Mouse (Mus musculus): Measurements from ENCODE around the gene Morc4. TPM values are rescaled to one million over a fixed set of nuclear protein-coding genes. Genes with fewer than 3 reads are reported as not detected.

Gene Morc4
- polyA plus RNA-seq (2015; fragmentation: Nextera tagmentation; extraction: Ambion mirVana) = 13.6 and 13.9 TPM in 2 replicates

DNA sequence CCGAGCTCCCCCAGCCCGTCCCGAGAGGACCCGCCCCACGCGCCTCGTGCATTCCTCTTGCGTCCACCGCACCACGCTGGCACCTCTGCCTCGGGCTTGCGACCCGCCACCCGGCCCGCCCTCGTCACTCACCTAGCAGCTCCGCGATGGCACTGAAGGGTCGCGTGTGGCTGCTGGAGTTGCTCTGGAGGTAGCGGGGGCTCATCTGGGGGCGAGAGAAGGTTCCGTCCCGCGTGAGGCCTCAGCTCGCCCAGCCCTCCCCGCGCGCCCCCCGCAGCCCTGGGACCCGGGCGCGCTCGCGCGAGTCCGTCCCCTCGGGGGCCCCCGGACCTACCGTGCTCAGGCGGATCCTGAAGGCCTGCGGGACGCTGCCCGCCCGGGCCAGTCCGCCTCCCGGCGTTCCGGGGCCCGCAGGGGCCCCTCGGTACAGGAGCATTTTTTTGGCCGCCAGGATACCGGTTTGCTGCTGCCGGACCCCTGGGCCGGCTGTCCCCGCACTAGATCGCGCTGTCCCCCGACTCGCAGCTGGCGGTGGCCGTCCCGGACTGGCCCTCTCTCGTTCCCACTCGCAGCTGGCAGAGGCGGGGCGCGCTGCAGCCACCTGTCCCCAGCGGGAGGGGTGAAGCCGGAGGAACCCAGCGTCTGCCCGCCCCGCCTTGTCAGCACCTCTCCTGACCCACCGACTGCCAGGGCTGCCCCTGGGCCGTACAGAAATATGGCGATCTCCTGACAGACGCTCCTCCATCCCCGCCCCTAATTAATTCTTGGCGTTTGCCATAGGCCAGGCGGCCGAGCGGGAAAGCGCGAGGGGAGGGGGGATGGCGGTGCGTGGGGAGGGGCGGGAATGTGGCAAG is at the start of gene Morc4:
Gene Morc4, minus strand, starts transcription at position 740 of the 854 bp plus-strand sequence.
- WGBS = 17% methylated on average over 47 of the region's 87 CpGs
- peak within 1 kb of the TSS; percentile 73 for H3K9ac ChIP-seq (ENCODE audit: low read length)
- H3K9me3 ChIP-seq (ENCODE audit: control insufficient read depth, low read length) = no peaks in the 10 kb centered on the region
- peak within 1 kb of the TSS; percentile 17; the same call in 1 of the 2 replicates for H3K27ac ChIP-seq (ENCODE audit: low read length)
- no peaks in the 10 kb centered on the region for H3K36me3 ChIP-seq (ENCODE audit: control insufficient read depth, insufficient read depth, low read length)
- peak; percentile 96 for ATAC-seq (ENCODE audit: low read depth)
- H3K4me1 ChIP-seq (replicated peaks; ENCODE audit: control insufficient read depth, insufficient read depth, low read length) = no peaks in the 10 kb centered on the region
- H3K4me2 ChIP-seq (ENCODE audit: low read depth, low read length) = peak within 1 kb of the TSS; percentile 66
- peak within 1 kb of the TSS; percentile 65 for H3K4me3 ChIP-seq (ENCODE audit: low read length)
- no peaks in the 10 kb centered on the region for H3K27me3 ChIP-seq (ENCODE audit: control insufficient read depth, insufficient read depth, low read depth, low read length)

DNA sequence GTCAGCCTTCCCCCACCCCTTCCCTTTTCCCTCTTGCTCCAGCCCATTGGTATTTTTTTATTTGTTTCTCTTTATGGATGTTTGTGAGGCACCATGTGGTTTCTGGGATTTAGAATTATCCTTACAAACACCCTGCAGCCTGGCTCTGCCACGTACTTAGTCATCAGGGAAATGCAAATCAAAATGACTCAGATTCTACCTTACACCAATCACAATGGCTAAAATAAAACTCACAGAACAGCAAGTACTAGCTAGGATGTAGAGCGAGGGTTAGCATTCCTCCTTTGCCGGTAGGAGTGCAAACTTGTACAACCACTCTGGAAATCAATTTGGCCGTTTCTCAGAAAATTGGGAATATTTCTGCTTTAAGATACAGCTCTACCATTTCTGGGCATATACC is 49.1 kb upstream of the Morc4 start:
- H3K36me3 ChIP-seq (ENCODE audit: control insufficient read depth, insufficient read depth, low read length) = no peaks in the 10 kb centered on the region
- H3K27ac ChIP-seq (ENCODE audit: low read length) = no peak overlapping the region
- H3K27me3 ChIP-seq (ENCODE audit: control insufficient read depth, insufficient read depth, low read depth, low read length) = no peaks in the 10 kb centered on the region
- no peak overlapping the region for H3K9ac ChIP-seq (ENCODE audit: low read length)
- no peaks in the 10 kb centered on the region for H3K4me1 ChIP-seq (replicated peaks; ENCODE audit: control insufficient read depth, insufficient read depth, low read length)
- no peak overlapping the region for H3K4me3 ChIP-seq (ENCODE audit: low read length)
- ATAC-seq (ENCODE audit: low read depth) = no peak
- 86% methylated on average over 4 of the region's 4 CpGs for WGBS
- no peak overlapping the region for H3K4me2 ChIP-seq (ENCODE audit: low read depth, low read length)
- H3K9me3 ChIP-seq (ENCODE audit: control insufficient read depth, low read length) = no peaks in the 10 kb centered on the region

DNA sequence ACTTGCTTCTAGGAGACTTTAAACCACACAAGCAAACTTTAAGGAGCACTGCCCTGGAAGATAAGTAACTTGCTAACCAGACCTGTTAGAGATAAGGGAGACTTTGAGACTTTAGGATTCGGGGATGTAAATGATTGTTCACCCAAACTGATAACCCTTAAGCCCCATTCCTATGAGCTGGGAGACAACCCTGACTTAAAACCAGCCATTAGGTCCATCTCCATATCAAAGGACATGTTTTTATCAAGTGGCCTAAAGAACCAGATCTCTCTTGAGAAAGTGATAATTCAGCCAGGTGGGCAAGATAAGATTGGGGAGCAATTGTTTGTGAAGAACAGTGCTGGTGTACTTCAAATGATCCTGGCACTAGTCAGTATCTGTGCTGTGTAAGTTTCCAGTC is 19.9 kb upstream of the Morc4 start:
- Histone ChIP-seq H3K4me3 (ENCODE audit: low read length) (no peak overlapping the region), H3K27me3 (ENCODE audit: control insufficient read depth, insufficient read depth, low read depth, low read length) (no peaks in the 10 kb centered on the region), H3K4me2 (ENCODE audit: low read depth, low read length) (no peak overlapping the region), H3K27ac (ENCODE audit: low read length) (no peak overlapping the region), H3K4me1 (replicated peaks; ENCODE audit: control insufficient read depth, insufficient read depth, low read length) (no peaks in the 10 kb centered on the region), H3K36me3 (ENCODE audit: control insufficient read depth, insufficient read depth, low read length) (no peaks in the 10 kb centered on the region), H3K9ac (ENCODE audit: low read length) (no peak overlapping the region), H3K9me3 (ENCODE audit: control insufficient read depth, low read length) (no peaks in the 10 kb centered on the region)
- 22% methylated on average over 1 of the region's 1 CpGs for WGBS
- ATAC-seq (ENCODE audit: low read depth) = no peak

DNA sequence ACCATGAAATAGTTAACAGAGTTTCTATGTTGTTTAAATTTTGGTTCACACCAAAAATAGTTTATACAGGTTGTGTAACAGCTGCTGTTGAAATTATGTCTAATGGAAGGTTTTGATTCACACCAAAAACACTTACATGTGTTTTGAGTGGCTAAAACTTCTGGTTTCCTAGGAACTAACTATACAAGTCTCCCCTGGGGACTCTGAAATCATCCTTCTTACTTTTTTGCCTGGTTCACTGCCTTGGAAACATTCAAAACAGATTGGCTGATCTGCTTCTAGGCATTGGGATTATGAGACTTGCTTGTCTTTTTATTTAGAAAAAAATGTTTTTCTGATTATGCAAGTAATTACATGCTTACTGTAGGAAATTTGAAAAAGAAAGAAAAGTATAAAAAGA is 11.7 kb upstream of the Morc4 start:
- Histone ChIP-seq H3K27ac (ENCODE audit: low read length) (no peak overlapping the region), H3K4me2 (ENCODE audit: low read depth, low read length) (no peak overlapping the region), H3K9ac (ENCODE audit: low read length) (no peak overlapping the region), H3K9me3 (ENCODE audit: control insufficient read depth, low read length) (no peaks in the 10 kb centered on the region), H3K27me3 (ENCODE audit: control insufficient read depth, insufficient read depth, low read depth, low read length) (0 out of 2 replicates have a peak, but pooled peaks cover 2% of the 10 kb centered on the region), H3K36me3 (ENCODE audit: control insufficient read depth, insufficient read depth, low read length) (no peaks in the 10 kb centered on the region), H3K4me3 (ENCODE audit: low read length) (no peak overlapping the region), H3K4me1 (replicated peaks; ENCODE audit: control insufficient read depth, insufficient read depth, low read length) (no peaks in the 10 kb centered on the region)
- ATAC-seq (ENCODE audit: low read depth) = no peak

DNA sequence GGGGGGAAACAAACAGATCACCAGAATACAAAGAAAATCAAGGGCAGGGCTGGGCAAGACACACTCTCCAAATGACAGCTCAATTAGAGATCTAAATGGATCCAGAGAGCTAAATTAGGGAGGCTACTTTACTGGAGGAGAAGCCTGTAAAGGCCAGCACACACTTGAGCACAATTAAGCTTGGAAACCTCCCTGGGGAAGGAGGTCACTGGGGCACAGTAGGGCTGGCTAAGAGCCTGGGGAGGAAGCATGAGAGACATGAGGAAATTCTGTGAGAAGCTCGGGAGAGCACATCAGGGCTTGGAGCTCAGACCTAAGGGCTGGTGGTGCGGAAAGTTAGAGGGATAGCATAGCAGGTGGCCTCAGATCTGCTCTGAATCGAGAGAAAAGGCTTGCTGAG is 6.5 kb upstream of the Morc4 start:
- Histone ChIP-seq H3K9me3 (ENCODE audit: control insufficient read depth, low read length) (no peaks in the 10 kb centered on the region), H3K4me3 (ENCODE audit: low read length) (no peak overlapping the region), H3K27me3 (ENCODE audit: control insufficient read depth, insufficient read depth, low read depth, low read length) (0 out of 2 replicates have a peak, but pooled peaks cover 2% of the 10 kb centered on the region), H3K4me1 (replicated peaks; ENCODE audit: control insufficient read depth, insufficient read depth, low read length) (no peaks in the 10 kb centered on the region), H3K27ac (ENCODE audit: low read length) (no peak overlapping the region), H3K9ac (ENCODE audit: low read length) (no peak overlapping the region), H3K36me3 (ENCODE audit: control insufficient read depth, insufficient read depth, low read length) (no peaks in the 10 kb centered on the region), H3K4me2 (ENCODE audit: low read depth, low read length) (no peak overlapping the region)
- WGBS = 44% methylated on average over 3 of the region's 3 CpGs
- no peak for ATAC-seq (ENCODE audit: low read depth)

DNA sequence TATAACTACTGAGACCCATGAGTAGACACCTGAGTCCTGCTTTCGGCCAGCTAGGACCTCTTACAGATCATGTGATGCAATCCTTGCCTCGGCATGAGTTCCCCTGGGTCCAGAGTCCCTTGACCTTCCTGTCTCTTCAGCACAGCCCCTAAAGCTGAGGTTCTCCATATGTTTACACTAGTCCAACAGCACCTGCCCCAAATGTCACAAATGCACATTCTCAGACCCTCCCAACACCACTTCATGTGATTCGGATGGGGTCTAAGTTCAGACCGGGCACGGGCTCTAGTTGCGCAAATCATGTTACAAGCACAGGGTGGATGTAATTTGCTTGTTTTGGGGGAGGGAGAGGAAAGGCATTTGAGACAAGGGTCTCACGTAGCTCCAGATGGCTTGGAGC is 5.6 kb upstream of the Morc4 start:
- H3K9ac ChIP-seq (ENCODE audit: low read length) = no peak overlapping the region
- no peaks in the 10 kb centered on the region for H3K4me1 ChIP-seq (replicated peaks; ENCODE audit: control insufficient read depth, insufficient read depth, low read length)
- no peak overlapping the region for H3K27ac ChIP-seq (ENCODE audit: low read length)
- H3K4me3 ChIP-seq (ENCODE audit: low read length) = no peak overlapping the region
- no peak overlapping the region for H3K4me2 ChIP-seq (ENCODE audit: low read depth, low read length)
- H3K27me3 ChIP-seq (ENCODE audit: control insufficient read depth, insufficient read depth, low read depth, low read length) = 0 out of 2 replicates have a peak, but pooled peaks cover 2% of the 10 kb centered on the region
- 59% methylated on average over 7 of the region's 7 CpGs for WGBS
- no peak for ATAC-seq (ENCODE audit: low read depth)
- H3K36me3 ChIP-seq (ENCODE audit: control insufficient read depth, insufficient read depth, low read length) = no peaks in the 10 kb centered on the region
- H3K9me3 ChIP-seq (ENCODE audit: control insufficient read depth, low read length) = no peaks in the 10 kb centered on the region

DNA sequence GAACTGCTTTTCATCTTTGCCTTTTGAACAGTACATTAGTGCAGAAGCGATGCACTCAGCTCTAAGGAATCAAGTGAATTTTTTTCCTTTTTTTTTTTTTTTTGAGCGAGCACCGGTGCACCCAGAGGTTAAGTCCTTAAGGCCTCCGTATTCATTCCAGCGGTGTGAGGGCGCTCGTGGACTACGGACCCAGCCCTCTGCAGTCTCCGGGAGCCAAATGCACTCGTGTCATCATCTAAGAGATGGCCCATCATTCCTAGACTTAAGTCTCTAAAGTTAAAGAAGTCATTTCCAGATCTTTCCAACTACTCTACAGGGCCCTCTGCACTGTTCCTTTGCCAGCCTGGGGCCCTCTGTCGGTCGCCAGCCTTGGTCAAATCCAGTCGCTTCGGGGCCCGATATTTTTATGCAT is 1.2 kb downstream of the Morc4 start:
- 18% methylated on average over 15 of the region's 15 CpGs for WGBS
- peak overlapping the region; percentile 66 for H3K4me2 ChIP-seq (ENCODE audit: low read depth, low read length)
- no peaks in the 10 kb centered on the region for H3K36me3 ChIP-seq (ENCODE audit: control insufficient read depth, insufficient read depth, low read length)
- peak; percentile 48; the same call in 1 of the 2 replicates for ATAC-seq (ENCODE audit: low read depth)
- 0 out of 2 replicates have a peak overlapping the region, but pooled peaks have one; percentile 73 for H3K9ac ChIP-seq (ENCODE audit: low read length)
- H3K27me3 ChIP-seq (ENCODE audit: control insufficient read depth, insufficient read depth, low read depth, low read length) = no peaks in the 10 kb centered on the region
- H3K4me3 ChIP-seq (ENCODE audit: low read length) = peak overlapping the region; percentile 65
- no peaks in the 10 kb centered on the region for H3K9me3 ChIP-seq (ENCODE audit: control insufficient read depth, low read length)
- no peak overlapping the region for H3K27ac ChIP-seq (ENCODE audit: low read length)
- no peaks in the 10 kb centered on the region for H3K4me1 ChIP-seq (replicated peaks; ENCODE audit: control insufficient read depth, insufficient read depth, low read length)

DNA sequence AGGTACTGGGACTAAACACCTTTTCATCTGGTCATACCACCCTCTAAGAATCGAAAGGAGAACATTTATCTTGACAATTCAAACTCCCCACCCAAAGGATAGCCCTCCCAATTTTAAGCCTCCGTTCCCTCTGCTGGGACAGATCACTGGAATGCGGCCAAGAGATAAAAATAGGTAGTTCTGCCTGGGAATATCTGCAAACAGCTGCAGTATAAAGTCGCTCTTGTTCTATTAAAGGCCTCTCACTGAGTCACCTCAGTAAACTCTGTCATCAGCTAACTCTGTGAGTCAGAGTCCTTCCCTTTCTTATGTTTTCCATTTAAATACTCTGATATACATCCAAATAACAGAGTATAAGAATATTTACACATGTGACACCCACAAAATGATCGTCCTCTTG is 12.1 kb downstream of the Morc4 start:
- Histone ChIP-seq H3K27me3 (ENCODE audit: control insufficient read depth, insufficient read depth, low read depth, low read length) (no peaks in the 10 kb centered on the region), H3K4me1 (replicated peaks; ENCODE audit: control insufficient read depth, insufficient read depth, low read length) (no peaks in the 10 kb centered on the region), H3K36me3 (ENCODE audit: control insufficient read depth, insufficient read depth, low read length) (no peaks in the 10 kb centered on the region), H3K4me2 (ENCODE audit: low read depth, low read length) (no peak overlapping the region), H3K9me3 (ENCODE audit: control insufficient read depth, low read length) (no peaks in the 10 kb centered on the region), H3K27ac (ENCODE audit: low read length) (no peak overlapping the region), H3K9ac (ENCODE audit: low read length) (no peak overlapping the region), H3K4me3 (ENCODE audit: low read length) (no peak overlapping the region)
- no peak for ATAC-seq (ENCODE audit: low read depth)
- 52% methylated on average over 5 of the region's 5 CpGs for WGBS

DNA sequence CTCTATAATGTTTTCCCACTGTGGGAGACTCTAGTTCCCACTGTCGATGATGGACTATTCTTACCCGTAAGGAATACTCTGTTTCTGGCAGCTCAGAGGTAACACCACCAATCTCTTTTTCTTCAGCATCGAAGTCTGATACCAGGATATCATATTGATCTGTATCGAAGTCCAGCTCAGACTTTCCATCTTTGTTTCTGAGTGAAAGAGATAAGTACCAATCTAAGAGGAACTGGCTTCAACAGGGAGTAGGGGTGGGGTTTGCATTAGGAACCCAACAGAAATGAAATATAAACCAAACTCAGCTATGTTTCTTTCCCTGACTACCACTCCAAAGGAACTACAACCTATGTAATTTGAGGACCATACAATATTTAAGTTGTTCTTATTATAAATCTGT is 16.7 kb downstream of the Morc4 start:
- no peak for ATAC-seq (ENCODE audit: low read depth)
- no peaks in the 10 kb centered on the region for H3K9me3 ChIP-seq (ENCODE audit: control insufficient read depth, low read length)
- no peaks in the 10 kb centered on the region for H3K36me3 ChIP-seq (ENCODE audit: control insufficient read depth, insufficient read depth, low read length)
- H3K27me3 ChIP-seq (ENCODE audit: control insufficient read depth, insufficient read depth, low read depth, low read length) = no peaks in the 10 kb centered on the region
- H3K9ac ChIP-seq (ENCODE audit: low read length) = no peak overlapping the region
- H3K4me2 ChIP-seq (ENCODE audit: low read depth, low read length) = no peak overlapping the region
- no peak overlapping the region for H3K27ac ChIP-seq (ENCODE audit: low read length)
- no peak overlapping the region for H3K4me3 ChIP-seq (ENCODE audit: low read length)
- 93% methylated on average over 4 of the region's 4 CpGs for WGBS
- no peaks in the 10 kb centered on the region for H3K4me1 ChIP-seq (replicated peaks; ENCODE audit: control insufficient read depth, insufficient read depth, low read length)

Data from lung, embryonic 16.5 days (tissue).